Mouse (Mus musculus) adrenal gland, adult 2 months (tissue): ENCODE results near the gene Rdh13. TPM values are rescaled to one million over a fixed set of nuclear protein-coding genes. Genes with fewer than 3 reads are reported as not detected.
"Not testable (repeated sequence)": the region's sequence is repeated elsewhere in the genome, so short reads cannot be mapped to it uniquely, and the experiment has no call there.

ENCODE experiments used
- DNase-seq: peaks from one replicate; pipeline ENCODE4 v3.0.0; 2021
- microRNA-seq, 2 experiments: library from miRNA; unstranded; fragments of <30 nt; microRNA quantifications; one replicate each; pipeline ENCODE4 v1.2.0; 2021
- polyA plus RNA-seq: library from polyadenylated mRNA; depleted of rRNA; stranded (reverse); fragments of >200 nt; gene quantifications from 2 replicates; pipeline ENCODE4 v1.2.3, GENCODE M21; 2012; rRNA removed
- total RNA-seq, 2 experiments: library from RNA; stranded (reverse); gene quantifications; 2 replicates each; pipeline ENCODE4 v1.2.3; 2021

Gene Rdh13
- total and polyA plus RNA-seq, 3 experiments, result 13.1 to 19.7 (median 17.5) TPM

DNA sequence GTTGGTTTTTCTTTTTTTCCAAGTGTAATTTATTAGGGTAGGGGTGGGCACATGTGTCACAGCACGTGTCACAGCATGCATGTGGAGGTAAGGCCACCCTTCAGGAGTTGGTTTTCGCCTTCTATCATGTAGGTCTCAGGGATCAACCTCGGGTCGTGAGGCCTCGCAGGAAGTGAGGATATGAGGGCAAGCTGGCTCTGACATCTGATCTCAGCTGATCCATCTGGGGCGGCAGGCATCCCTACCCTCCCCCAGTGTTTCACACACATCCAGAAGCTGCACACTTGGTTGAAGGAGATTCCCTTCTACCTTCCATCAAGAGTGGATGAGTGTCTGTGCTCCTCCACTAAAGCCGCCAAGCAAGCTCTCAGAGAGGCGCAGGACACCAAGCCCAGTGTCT, 13.4 kb downstream of the Rdh13 start:
- no peak for DNase-seq

- DNase-seq, result peak; percentile 59
These were observed 13.9 kb downstream of the Rdh13 start for GRCm38 (mm10) chr7:4431548-4431947.

DNA sequence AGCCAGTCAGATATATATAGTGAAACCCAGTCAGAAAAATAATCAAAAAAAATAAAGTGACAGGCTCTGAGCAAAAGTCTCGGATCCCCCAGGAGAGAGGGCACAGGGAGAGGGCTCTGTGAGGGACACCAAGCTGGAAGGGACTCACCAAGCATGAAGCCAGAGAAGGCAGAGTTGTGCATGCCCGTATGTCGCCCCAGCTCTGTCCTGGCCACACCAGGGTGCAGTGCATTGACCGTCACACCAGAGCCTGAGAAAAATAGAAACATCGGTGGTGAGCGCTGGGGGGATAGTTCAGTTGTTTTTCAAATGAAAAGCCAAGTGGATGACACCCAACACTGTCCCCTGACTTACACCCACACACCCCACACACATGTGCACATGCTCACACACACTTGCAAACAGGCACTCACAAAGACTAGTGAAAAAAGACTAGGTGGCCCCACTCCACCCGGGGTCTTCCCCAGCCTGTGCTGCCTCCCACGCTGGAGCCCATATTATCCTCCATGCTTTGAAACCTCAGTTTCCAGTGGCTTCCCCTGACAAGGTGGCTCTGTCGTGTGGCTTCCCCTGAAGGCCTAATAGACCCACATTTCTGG, 15.1 kb downstream of the Rdh13 start:
- DNase-seq, result no peak

DNA sequence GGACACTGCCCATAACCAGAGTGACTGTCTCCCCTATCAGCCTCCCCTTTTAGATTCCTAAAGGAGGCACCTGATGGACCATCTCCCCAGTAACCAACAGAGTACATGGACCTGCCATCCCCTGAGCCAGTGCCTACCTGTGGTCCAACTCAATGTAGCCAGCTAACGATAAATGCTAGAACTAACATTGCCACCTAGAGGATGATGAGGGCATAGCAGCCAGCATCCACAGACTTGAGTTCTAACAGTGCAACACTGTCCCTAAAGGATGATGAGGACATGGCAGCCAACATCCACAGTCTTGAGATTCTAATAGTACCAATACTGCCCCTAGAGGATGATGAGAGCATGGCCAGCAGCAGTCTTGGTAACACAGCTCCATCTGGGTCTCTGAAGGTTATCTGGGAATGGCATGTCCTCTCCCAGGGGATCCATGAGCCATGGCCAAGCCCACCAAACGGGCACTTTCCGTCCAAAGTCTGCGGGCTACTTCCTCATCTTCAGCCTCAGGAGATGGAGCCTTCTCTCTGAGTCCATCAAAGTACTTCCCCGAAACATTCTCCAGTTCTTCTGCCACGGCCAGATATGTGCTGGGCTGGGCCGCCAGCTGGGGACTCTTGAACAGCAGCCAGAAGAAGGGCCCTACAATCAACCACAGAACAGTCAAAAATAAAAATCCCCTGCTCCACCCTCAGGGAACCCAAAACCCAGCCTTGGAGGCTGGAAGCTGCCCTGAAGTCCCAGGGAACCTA, 18.1 kb downstream of the Rdh13 start:
- DNase-seq, result peak; percentile 79

GRCm38 (mm10) chr7:4420230-4420629, 25.2 kb downstream of the Rdh13 start:
- DNase-seq, result no peak

GRCm38 (mm10) chr7:4419681-4420080, 25.8 kb downstream of the Rdh13 start:
- DNase-seq, result no peak

- DNase-seq, result not testable (repeated sequence)
These were observed 33.0 kb downstream of the Rdh13 start for GRCm38 (mm10) chr7:4412406-4412805.

DNA sequence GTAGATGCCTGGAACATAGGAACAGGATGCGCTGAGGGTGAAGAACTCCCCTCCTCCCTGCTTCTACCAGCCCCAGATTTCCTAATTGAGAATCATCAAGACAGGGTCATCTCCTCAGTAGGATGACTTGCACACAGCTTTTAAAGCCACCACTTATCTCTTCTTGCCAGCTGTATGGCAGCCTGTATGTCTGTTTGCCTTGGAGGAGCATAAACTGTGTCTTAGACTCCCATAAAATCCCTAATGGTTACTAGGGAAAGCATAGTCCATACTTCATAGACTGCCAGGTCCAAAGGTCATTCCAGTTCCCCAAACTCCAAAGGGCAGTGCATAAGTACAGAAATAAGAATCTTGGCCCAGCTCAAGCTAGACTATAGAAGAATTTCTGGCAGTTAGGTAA, 47.7 kb downstream of the Rdh13 start, which contains the start of gene Gp6:
Gp6 (minus strand) TSS at position 15 of the 400 bp plus-strand sequence.
- DNase-seq, result no peak

Small RNA genes within 50 kb of the gene (microRNA-seq; reads per million reads assigned to microRNA genes)
- gene Gm24605 (0 reads per million in 2 experiments), gene Gm24752 (0 reads per million in 2 experiments), gene Gm25349 (0 reads per million in 2 experiments)

Other genes starting within 250 kb of the Rdh13 start
- 1 to 10 TPM; 3.0 to 4.7 TPM for gene Lilra5, start 207.9 kb downstream of the Rdh13 start, total RNA-seq
- gene Lilra5, start 207.9 kb downstream of the Rdh13 start, polyA plus RNA-seq, result 0.39 and 0.49 TPM in 2 replicates
- gene Ncr1, start 107.9 kb downstream of the Rdh13 start, total RNA-seq, result under 1 TPM; 0.20 to 0.45 TPM
- not detected in 2 replicates for gene Ncr1, start 107.9 kb downstream of the Rdh13 start, polyA plus RNA-seq
- gene Gp6, start 47.9 kb downstream of the Rdh13 start, total RNA-seq, result under 1 TPM in 1 of 2 experiments, not detected in 1; 0.40 TPM
- gene Gp6, start 47.9 kb downstream of the Rdh13 start, polyA plus RNA-seq, result not detected in 2 replicates
- gene Eps8l1, start 15.0 kb upstream of the Rdh13 start, total RNA-seq, result 1 to 10 TPM; 5.2 to 6.9 TPM
- 2.5 and 5.0 TPM in 2 replicates for gene Eps8l1, start 15.0 kb upstream of the Rdh13 start, polyA plus RNA-seq
- gene Ppp1r12c, start 56.0 kb upstream of the Rdh13 start, total RNA-seq, result 100 to 1,000 TPM in 1 of 2 experiments, 10 to 100 TPM in 1; 93.3 to 102 TPM
- 101 and 164 TPM in 2 replicates for gene Ppp1r12c, start 56.0 kb upstream of the Rdh13 start, polyA plus RNA-seq
- 1 to 10 TPM in 1 of 2 experiments, under 1 TPM in 1; 0.37 to 1.6 TPM for gene Tnnt1, start 70.7 kb upstream of the Rdh13 start, total RNA-seq
- 0.17 TPM in 1 of 2 replicates, not detected in the other for gene Tnnt1, start 70.7 kb upstream of the Rdh13 start, polyA plus RNA-seq
- 1 to 10 TPM in 1 of 2 experiments, not detected in 1; 1.7 TPM for gene Tnni3, start 78.6 kb upstream of the Rdh13 start, total RNA-seq
- gene Tnni3, start 78.6 kb upstream of the Rdh13 start, polyA plus RNA-seq, result 3.3 and 4.7 TPM in 2 replicates
- gene Dnaaf3, start 86.8 kb upstream of the Rdh13 start, total RNA-seq, result under 1 TPM; 0.66 to 0.98 TPM
- gene Dnaaf3, start 86.8 kb upstream of the Rdh13 start, polyA plus RNA-seq, result 2.7 and 3.0 TPM in 2 replicates
- gene Syt5, start 101.9 kb upstream of the Rdh13 start, total RNA-seq, result 10 to 100 TPM in 1 of 2 experiments, 1 to 10 TPM in 1; 7.7 to 11.6 TPM
- gene Syt5, start 101.9 kb upstream of the Rdh13 start, polyA plus RNA-seq, result 4.1 and 5.2 TPM in 2 replicates
- not detected for gene Ptprh, start 158.4 kb upstream of the Rdh13 start, total RNA-seq
- gene Ptprh, start 158.4 kb upstream of the Rdh13 start, polyA plus RNA-seq, result not detected in 2 replicates
- 1 to 10 TPM; 5.2 to 7.4 TPM for gene Tmem86b, start 185.8 kb upstream of the Rdh13 start, total RNA-seq
- 11.6 and 17.8 TPM in 2 replicates for gene Tmem86b, start 185.8 kb upstream of the Rdh13 start, polyA plus RNA-seq
- 10 to 100 TPM; 81.8 to 92.3 TPM for gene Ppp6r1, start 213.4 kb upstream of the Rdh13 start, total RNA-seq
- gene Ppp6r1, start 213.4 kb upstream of the Rdh13 start, polyA plus RNA-seq, result 114 and 134 TPM in 2 replicates
- 10 to 100 TPM; 38.2 to 50.8 TPM for gene Hspbp1, start 239.4 kb upstream of the Rdh13 start, total RNA-seq
- 65.6 and 73.2 TPM in 2 replicates for gene Hspbp1, start 239.4 kb upstream of the Rdh13 start, polyA plus RNA-seq
- 1 to 10 TPM; 3.1 to 6.5 TPM for gene Brsk1, start 245.0 kb upstream of the Rdh13 start, total RNA-seq
- gene Brsk1, start 245.0 kb upstream of the Rdh13 start, polyA plus RNA-seq, result 8.3 and 9.8 TPM in 2 replicates